Mouse (Mus musculus): ENCODE data around the gene H2-DMb1. TPM values are rescaled to one million over a fixed set of nuclear protein-coding genes. Genes with fewer than 3 reads are reported as not detected.

The H2-DMb1 gene
- total RNA-seq, 2 experiments from 2014 or later = 1.1 to 1.7 TPM

DNA sequence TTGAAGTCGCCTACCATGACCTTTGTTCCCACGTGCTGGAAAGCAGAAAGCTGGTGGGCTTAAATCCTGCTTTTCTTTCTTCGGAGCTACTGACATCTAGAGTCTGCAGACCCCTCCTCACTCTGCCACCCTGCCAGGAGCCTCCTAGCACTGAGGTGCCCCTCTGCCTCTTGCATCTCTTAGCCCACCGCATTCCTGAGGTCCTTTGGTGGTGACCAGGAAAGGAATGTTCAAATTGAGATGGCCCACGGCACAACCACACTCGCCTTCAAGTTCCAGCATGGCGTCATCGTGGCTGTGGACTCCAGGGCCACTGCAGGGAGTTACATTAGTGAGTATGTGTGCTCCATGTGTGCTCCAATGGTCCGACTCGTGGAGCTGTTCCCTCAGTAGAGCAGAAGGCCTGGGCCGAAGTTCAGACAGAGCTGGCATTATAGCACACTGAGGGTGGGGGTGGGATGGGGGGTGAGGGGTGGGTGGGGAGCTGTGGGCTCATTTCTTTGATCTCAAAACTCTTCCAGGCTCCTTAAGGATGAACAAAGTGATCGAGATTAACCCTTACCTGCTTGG, 46.3 kb downstream of the H2-DMb1 start:
- DNase-seq (ENCODE audit: extremely low spot score in 1 of 2, low spot score in 2 of 2) = no peak
- H3K27ac ChIP-seq = no peak overlapping the region
- intact Hi-C loops (cut with DNase I) = no loop called here
- TF ChIP-seq CTCF (IDR thresholded peaks at IDR 0.05) = no peak
- no peak overlapping the region for H3K4me3 ChIP-seq

DNA sequence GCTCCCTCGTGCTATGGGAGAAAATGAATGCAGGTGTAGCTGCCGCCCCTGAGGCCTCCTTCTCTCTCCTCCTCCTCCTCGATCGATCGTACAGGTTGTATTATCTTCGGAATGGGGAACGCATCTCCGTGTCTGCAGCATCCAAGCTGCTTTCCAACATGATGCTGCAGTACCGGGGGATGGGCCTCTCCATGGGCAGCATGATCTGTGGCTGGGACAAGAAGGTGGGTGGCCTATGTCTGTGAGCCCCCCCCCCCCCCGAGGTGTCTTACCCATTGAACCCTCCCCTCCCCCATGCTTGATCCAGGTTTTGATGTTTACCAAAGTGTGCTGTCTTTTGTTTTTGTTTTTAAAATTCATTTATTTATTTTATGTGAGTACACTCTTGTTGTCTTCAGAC, 47.2 kb downstream of the H2-DMb1 start:
- Histone ChIP-seq H3K4me3 (no peak overlapping the region), H3K27ac (no peak overlapping the region)
- intact Hi-C loops (cut with DNase I) = no loop called here
- TF ChIP-seq CTCF (IDR thresholded peaks at IDR 0.05) = no peak
- DNase-seq (ENCODE audit: extremely low spot score in 1 of 2, low spot score in 2 of 2) = no peak

DNA sequence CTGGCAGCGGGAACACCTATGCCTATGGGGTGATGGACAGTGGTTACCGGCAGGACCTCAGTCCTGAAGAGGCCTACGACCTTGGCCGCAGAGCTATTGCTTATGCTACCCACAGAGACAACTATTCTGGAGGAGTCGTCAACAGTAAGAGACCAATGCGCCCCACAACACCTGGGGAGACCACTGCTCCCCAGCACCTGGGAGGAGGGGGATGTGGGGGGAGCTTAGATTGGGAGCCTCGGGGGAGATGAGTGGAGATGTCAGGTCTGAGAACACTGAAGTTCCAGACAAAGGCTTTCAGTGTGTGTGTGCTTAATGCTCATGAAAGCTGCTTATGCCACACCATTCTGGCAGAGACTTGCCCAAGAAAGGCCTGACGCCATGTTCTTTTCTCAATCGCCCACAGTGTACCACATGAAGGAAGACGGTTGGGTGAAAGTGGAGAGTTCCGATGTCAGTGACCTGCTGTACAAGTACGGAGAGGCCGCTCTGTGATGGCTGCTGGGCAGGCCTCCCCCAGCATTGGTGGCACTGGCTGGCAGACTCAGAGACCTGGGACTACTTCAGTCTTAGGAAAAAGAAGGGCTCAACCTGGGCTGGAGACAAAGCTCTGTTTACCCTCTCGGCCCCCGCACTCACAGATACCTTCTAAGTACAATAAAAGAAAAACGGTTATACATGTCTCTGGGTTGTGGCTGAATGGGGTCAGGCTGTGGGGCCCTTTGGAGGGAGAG, 48.1 kb downstream of the H2-DMb1 start:
- TF ChIP-seq CTCF (IDR thresholded peaks at IDR 0.05) = no peak
- no peak for DNase-seq (ENCODE audit: extremely low spot score in 1 of 2, low spot score in 2 of 2)
- Histone ChIP-seq H3K27ac (no peak overlapping the region), H3K4me3 (no peak overlapping the region)
- intact Hi-C loops (cut with DNase I) = no loop called here

DNA sequence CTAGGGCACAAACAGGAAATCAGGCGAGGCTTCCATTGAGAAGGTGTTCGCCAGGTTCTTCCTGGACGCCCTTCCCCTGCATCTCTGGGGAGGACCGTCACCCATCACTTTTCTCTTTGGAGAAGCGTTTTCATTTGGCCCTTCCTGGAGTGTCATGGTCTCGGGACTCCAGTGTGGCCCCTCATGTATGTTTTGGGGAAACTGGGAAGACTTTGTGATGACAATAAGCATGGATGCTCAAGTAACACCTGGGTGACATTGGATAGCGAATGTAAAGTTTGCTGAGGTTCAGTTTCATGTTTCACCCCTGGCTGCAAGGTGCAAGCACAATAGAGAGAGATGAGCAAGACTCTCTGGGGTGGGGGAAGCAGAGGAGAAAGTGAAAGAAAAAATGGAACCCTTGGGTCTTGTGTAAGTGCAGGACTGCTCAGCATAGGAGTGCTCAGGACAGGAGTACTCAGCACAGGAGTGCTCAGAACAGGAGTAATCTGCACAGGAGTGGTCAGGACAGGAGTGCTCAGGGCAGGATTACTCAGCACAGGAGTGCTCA, 48.7 kb downstream of the H2-DMb1 start:
- Histone ChIP-seq H3K4me3 (no peak overlapping the region), H3K27ac (no peak overlapping the region)
- TF ChIP-seq CTCF (IDR thresholded peaks at IDR 0.05) = no peak
- no peak for DNase-seq (ENCODE audit: extremely low spot score in 1 of 2, low spot score in 2 of 2)
- intact Hi-C loops (cut with DNase I) = no loop called here

DNA sequence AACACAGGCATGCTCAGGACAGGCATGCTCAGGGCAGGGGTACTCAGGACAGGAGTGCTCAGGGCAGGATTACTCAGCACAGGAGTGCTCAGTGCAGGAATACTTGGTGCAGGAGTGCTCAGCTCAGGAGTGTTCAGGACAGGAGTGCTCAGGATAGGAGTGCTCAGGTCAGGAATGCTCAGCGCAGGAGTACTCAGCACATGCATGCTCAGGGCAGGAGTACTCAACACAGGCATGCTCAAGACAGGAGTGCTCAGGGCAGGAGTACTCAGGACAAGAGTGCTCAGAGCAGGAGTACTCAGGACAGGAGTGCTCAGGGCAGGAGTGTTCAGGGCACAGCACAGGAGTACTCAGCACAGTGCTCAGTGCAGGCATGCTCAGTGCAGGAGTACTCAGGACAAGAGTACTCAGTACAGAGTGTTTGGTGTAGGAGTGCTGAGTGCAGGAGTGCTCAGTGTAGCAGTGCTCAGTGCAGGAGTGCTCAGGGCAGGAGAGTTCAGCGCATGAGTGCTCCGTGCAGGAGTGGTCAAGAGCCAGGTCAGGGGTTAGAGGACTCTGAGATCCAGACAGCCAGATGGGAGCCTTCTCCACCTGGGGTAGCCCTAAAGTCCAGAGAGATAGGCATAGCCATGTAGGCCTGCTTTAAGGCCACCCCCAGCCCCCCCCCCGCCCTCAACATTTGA, 50.0 kb downstream of the H2-DMb1 start:
- no peak for TF ChIP-seq CTCF (IDR thresholded peaks at IDR 0.05)
- H3K27ac ChIP-seq = no peak overlapping the region
- no peak overlapping the region for H3K4me3 ChIP-seq
- intact Hi-C loops (cut with DNase I) = no loop called here
- DNase-seq (ENCODE audit: extremely low spot score in 1 of 2, low spot score in 2 of 2) = no peak

DNA sequence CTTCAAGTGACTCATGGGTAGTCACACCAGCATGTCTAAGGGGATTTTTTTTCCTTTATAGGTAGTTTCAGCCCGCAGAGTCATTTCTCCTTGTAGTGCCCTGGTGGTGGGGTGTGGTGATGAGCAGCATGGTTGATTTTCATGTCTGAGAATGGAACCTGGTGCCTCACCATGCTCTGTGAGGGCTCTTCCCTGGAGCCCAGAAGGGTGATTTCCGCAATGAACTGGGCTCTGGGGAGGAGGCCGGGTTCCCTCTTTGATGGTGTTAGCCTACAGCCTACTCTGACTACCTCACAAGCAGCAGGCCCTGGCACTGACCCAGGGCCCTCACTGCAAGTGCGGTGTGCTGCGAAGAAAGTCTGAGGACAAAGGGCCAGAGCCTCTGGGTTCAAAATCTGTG, 50.6 kb downstream of the H2-DMb1 start, which contains the start of gene Tap2:
TSS of gene Tap2 (plus strand) at position 84 of the 400 bp plus-strand sequence.
- no peak for DNase-seq (ENCODE audit: extremely low spot score in 1 of 2, low spot score in 2 of 2)
- no peak for TF ChIP-seq CTCF (IDR thresholded peaks at IDR 0.05)
- Histone ChIP-seq H3K4me3 (peak within 1 kb of the TSS; percentile 77), H3K27ac (peak within 1 kb of the TSS; percentile 68)
- intact Hi-C loops (cut with DNase I) = no loop called here

DNA sequence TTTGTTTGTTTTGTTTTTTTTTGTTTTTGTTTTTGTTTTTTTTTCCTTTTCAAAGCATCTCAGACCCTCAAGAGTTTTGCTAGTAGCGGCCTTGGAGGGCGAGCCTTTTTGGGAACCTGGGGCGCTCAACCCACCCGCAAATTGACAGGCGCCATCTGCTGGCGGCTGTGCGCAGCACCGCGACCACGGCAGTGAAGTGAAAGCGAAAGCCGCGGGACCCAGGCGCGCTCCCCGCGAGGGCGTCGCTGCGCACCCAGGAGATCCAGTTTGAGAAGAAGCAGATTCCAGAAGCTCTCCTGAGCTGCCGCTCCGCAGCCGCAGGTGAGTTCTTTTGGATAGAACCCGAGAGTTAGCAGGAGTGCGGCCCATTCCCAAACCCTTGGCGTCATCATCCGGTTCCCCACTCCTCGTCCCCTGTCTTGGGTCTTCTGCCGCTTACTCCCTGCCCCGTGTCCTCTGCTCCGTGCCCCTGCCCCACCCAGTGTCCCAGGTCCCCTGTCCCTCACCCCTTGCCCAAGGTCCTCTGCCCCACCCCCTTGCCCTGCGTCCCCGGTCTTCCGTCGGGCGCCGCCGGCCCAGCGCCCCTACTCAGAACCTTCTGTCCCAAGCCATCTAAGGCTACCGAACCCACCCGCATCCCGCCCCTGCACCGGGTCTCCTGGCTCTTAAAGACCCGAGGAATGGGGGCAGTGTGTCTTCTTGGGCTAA, 51.6 kb downstream of the H2-DMb1 start:
- Histone ChIP-seq H3K4me3 (peak overlapping the region; percentile 77), H3K27ac (peak overlapping the region; percentile 68)
- intact Hi-C loops (cut with DNase I) = loop anchor here (1.0 kb wide), 1 partner anchor 34 kb away; no protein-coding TSS in a partner anchor

DNA sequence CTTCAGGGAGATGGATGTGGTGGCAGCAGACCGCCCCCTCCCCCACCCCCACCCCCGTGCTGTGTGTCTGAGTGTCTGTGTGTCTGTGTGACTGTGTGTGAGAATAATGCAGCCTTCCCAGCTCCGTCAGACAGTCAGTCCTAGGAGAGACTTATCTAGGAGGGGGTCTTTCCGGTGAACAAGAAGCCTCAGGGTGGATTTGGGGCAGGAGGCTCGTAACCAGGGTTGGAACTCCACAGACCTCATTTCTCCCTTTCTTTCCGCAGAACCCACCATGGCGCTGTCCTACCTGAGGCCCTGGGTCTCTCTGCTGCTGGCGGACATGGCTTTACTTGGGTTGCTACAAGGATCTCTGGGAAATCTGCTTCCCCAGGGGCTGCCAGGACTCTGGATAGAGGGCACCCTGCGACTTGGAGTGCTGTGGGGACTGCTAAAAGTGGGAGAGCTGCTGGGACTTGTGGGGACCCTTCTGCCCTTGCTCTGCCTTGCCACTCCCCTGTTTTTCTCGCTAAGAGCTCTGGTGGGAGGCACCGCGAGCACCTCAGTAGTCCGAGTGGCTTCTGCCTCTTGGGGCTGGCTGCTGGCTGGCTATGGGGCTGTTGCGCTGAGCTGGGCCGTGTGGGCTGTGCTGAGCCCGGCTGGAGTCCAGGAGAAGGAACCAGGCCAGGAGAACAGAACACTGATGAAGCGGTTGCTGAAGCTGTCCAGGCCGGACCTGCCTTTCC, 52.3 kb downstream of the H2-DMb1 start:
- TF ChIP-seq CTCF (IDR thresholded peaks at IDR 0.05) = no peak
- intact Hi-C loops (cut with DNase I) = no loop called here
- Histone ChIP-seq H3K27ac (no peak overlapping the region), H3K4me3 (peak overlapping the region; percentile 77)
- no peak for DNase-seq (ENCODE audit: extremely low spot score in 1 of 2, low spot score in 2 of 2)

More for the DNA sequence above, 51.6 kb downstream of the H2-DMb1 start:
- TF ChIP-seq CTCF (IDR thresholded peaks at IDR 0.05) = peak; percentile 97
- DNase-seq (ENCODE audit: extremely low spot score in 1 of 2, low spot score in 2 of 2) = peak; percentile 86 to 90

DNA sequence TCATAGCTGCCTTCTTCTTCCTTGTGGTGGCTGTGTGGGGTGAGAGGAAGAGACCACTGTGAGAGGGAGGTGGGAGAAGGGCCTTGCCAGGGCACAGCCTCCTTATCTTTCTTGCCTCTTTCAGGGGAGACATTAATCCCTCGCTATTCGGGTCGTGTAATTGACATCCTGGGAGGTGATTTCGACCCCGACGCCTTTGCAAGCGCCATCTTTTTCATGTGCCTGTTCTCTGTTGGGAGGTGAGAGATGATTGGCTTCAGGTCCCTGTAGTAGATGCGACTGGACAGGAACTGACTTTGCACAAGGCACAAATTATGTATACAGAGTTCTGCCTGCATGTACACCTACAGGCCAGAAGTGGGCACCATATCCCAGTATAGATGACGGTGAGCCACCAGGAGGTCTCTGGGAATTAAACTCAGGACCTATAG, 52.9 kb downstream of the H2-DMb1 start:
- H3K4me3 ChIP-seq = no peak overlapping the region
- TF ChIP-seq CTCF (IDR thresholded peaks at IDR 0.05) = peak; percentile 66
- H3K27ac ChIP-seq = no peak overlapping the region
- intact Hi-C loops (cut with DNase I) = no loop called here
- DNase-seq (ENCODE audit: extremely low spot score in 1 of 2, low spot score in 2 of 2) = no peak

DNA sequence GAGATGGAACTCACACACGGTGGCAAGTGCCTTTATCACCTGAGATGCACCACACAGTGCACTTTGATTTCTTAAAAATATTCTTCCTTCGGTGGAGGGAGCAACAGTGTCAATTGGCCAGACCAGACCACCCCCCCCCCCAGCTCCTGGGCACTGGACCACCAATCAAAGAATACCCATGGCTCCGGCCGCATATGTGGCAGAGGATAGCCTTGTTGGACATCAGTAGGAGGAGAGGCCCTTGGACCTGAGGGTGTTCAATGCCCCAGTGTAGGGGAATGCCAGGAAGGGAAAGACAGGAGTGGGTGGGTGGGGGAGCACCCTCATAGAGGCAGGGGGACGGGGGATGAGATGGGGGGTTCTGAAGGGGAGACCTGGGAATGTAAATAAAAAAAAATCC, 53.9 kb downstream of the H2-DMb1 start:
- no peak for DNase-seq (ENCODE audit: extremely low spot score in 1 of 2, low spot score in 2 of 2)
- Histone ChIP-seq H3K4me3 (no peak overlapping the region), H3K27ac (no peak overlapping the region)
- no peak for TF ChIP-seq CTCF (IDR thresholded peaks at IDR 0.05)
- intact Hi-C loops (cut with DNase I) = no loop called here

DNA sequence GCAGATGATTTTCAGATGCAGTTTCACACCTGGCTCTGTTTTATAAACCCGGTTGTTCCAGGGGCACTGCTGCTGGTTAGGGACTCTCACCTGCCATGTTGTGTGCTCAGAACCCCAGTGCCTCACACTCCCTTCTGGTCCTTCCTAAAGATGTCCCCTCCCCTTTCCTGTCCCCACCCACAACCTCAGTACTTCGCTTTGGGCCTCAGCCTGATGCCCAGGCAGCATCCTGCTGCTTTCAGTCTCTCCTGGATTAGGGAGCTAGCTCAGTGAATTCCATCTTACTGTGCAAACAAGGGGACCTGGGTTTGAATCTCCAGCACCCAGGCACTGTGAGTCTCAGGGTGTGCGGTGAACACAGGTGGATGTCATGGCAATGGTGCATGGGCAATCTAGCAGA, 54.6 kb downstream of the H2-DMb1 start:
- Histone ChIP-seq H3K27ac (no peak overlapping the region), H3K4me3 (no peak overlapping the region)
- DNase-seq (ENCODE audit: extremely low spot score in 1 of 2, low spot score in 2 of 2) = no peak
- intact Hi-C loops (cut with DNase I) = no loop called here
- no peak for TF ChIP-seq CTCF (IDR thresholded peaks at IDR 0.05)

Measured in left cerebral cortex, adult 2 months (tissue).